Mouse (Mus musculus) neural tube, embryonic 13.5 days (tissue): ENCODE data around the gene Sox30. TPM values are rescaled to one million over a fixed set of nuclear protein-coding genes. Genes with fewer than 3 reads are reported as not detected.

ENCODE experiments used
- ATAC-seq: fragments of 200-750 bp; cut with Nextera tagmentation; 2 replicates; pipeline ENCODE4 v1.8.0; 2017; ENCODE audit warnings: low read depth, mild to moderate bottlenecking, moderate TSS enrichment, moderate library complexity
- H3K27ac ChIP-seq: fragments of 300-500 bp; sonication (generic); replicated peaks from 2 replicates; pipeline ENCODE4 v1.5.1; 2015; ENCODE audit warnings: moderate library complexity, mild to moderate bottlenecking, inconsistent platforms
- H3K27me3 ChIP-seq: fragments of 300-500 bp; sonication (generic); 2 replicates; pipeline ENCODE4 v1.6.1; 2015; ENCODE audit warnings: mild to moderate bottlenecking, inconsistent platforms
- H3K36me3 ChIP-seq: fragments of 300-500 bp; sonication (generic); 2 replicates; pipeline ENCODE4 v1.6.1; 2015; ENCODE audit warnings: mild to moderate bottlenecking, inconsistent platforms
- H3K4me1 ChIP-seq: fragments of 300-500 bp; sonication (generic); replicated peaks from 2 replicates; pipeline ENCODE4 v1.6.1; 2015; ENCODE audit warnings: inconsistent platforms
- H3K4me2 ChIP-seq: fragments of 300-500 bp; sonication (generic); 2 replicates; pipeline ENCODE4 v1.6.1; 2015; ENCODE audit warnings: inconsistent platforms, mild to moderate bottlenecking, moderate library complexity
- H3K4me3 ChIP-seq: fragments of 300-500 bp; sonication (generic); 2 replicates; pipeline ENCODE4 v1.5.1; 2015; ENCODE audit warnings: mild to moderate bottlenecking, inconsistent platforms
- H3K9ac ChIP-seq: fragments of 300-500 bp; sonication (generic); 2 replicates; pipeline ENCODE4 v1.6.1; 2015; ENCODE audit warnings: moderate library complexity, mild to moderate bottlenecking, inconsistent platforms
- H3K9me3 ChIP-seq: fragments of 300-500 bp; sonication (generic); 2 replicates; pipeline ENCODE4 v1.6.1; 2016; ENCODE audit warnings: inconsistent platforms
- WGBS: fragments of 180-500 bp; shearing (Covaris S2); methylation state at CpG from one replicate; pipeline ENCODE4 v1.1.7; 2015; 5-methylcytosine and 5-hydroxymethylcytosine counted together
- polyA plus RNA-seq: library from polyadenylated mRNA; unstranded; fragments of >200 nt; fragmentation: Nextera tagmentation; extraction: Ambion mirVana; gene quantifications from 2 replicates; pipeline ENCODE4 v1.2.1, GENCODE M21; 2015

Gene Sox30
- polyA plus RNA-seq, result 0.12 and 0.14 TPM in 2 replicates

GRCm38 (mm10) chr11:45979946-45980892 lies at the start of gene Sox30:
Gene Sox30 (plus strand): TSS chr11:45980310.
- H3K27ac ChIP-seq, result peak within 1 kb of the TSS; percentile 75
- H3K9ac ChIP-seq, result peak within 1 kb of the TSS; percentile 83
- no peaks in the 10 kb centered on the region for H3K9me3 ChIP-seq
- peak within 1 kb of the TSS; percentile 67 for H3K4me2 ChIP-seq
- H3K27me3 ChIP-seq, result peaks cover 3% of the 10 kb centered on the region; the same call in 1 of the 2 replicates
- H3K36me3 ChIP-seq, result no peaks in the 10 kb centered on the region
- peaks cover 6% of the 10 kb centered on the region for H3K4me1 ChIP-seq
- ATAC-seq, result peak; percentile 99
- 7% methylated on average over 78 of the region's 115 CpGs for WGBS
- H3K4me3 ChIP-seq, result peak within 1 kb of the TSS; percentile 59

DNA sequence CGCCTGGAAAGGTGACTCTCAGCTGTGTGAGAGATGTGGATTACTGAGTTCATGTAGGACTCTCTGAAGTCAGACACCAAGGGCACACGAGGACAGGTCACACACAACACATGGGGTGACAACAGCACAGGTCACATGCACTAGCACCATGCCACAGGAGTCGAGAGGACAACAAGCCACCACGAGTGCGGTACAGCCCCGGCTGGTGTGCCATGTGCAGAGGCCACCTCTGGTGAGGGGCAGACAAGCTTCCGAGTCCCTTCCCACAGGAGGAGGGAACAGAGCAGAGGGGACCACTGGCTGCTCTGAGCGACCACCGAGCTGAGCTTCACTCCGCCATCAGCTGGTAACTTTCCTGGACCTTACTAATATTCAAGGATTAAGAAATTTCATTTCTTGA lies 47.3 kb upstream of the Sox30 start:
- ATAC-seq, result no peak
- Histone ChIP-seq H3K9ac (no peak overlapping the region), H3K36me3 (peaks cover 87% of the 10 kb centered on the region)

DNA sequence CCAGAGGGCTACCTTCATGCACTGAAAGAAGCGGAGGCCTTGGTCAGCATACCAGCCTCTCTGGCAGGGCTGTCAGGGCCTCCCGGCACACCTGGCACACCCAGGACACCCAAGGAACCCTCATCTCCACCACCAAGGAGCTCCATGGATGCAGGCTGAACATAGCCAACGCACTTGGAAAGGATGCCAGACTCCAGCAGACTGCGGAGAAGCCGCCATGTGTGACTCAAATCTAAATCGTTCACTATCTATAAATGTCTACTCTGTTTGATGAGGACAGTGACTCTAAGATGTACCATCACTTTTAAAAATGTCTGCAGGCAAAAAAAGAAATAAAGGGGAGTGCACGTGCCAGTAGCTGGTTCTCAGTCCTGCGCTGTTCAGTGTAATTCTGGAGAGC lies 42.6 kb upstream of the Sox30 start:
- peaks cover 56% of the 10 kb centered on the region for H3K36me3 ChIP-seq
- no peak overlapping the region for H3K9ac ChIP-seq
- no peak for ATAC-seq
- no peaks in the 10 kb centered on the region for H3K9me3 ChIP-seq
- no peak overlapping the region for H3K4me3 ChIP-seq
- peaks cover 9% of the 10 kb centered on the region for H3K4me1 ChIP-seq
- WGBS, result 94% methylated on average over 8 of the region's 8 CpGs
- no peaks in the 10 kb centered on the region for H3K27me3 ChIP-seq
- H3K4me2 ChIP-seq, result no peak overlapping the region
- H3K27ac ChIP-seq, result no peak overlapping the region

More for the DNA sequence above, 47.3 kb upstream of the Sox30 start:
- H3K4me1 ChIP-seq, result no peaks in the 10 kb centered on the region
- no peaks in the 10 kb centered on the region for H3K27me3 ChIP-seq
- H3K27ac ChIP-seq, result no peak overlapping the region
- WGBS, result 89% methylated on average over 10 of the region's 10 CpGs
- no peak overlapping the region for H3K4me2 ChIP-seq
- no peaks in the 10 kb centered on the region for H3K9me3 ChIP-seq
- no peak overlapping the region for H3K4me3 ChIP-seq

DNA sequence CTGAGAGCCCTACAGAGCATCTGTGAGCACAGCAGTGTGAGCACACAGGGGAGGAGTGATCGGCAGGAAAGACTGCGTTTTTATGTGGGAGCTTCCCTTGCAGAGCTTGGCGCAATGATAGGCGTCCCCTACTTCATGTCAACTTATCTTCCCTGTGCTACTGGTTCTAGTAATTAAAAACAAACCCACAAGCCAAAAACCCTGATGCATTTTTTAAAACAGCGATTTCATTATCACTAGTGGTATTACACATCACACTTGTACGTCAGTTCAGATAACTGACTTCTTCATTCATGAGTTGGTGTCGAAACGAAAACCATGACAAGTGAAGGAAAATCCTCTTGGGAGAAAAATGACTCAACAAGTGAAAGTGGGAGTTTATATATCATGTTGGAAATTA lies 41.2 kb upstream of the Sox30 start:
- WGBS, result 90% methylated on average over 8 of the region's 8 CpGs
- Histone ChIP-seq H3K27ac (no peak overlapping the region), H3K4me3 (no peak overlapping the region), H3K9me3 (no peaks in the 10 kb centered on the region), H3K36me3 (peaks cover 42% of the 10 kb centered on the region), H3K9ac (no peak overlapping the region), H3K4me1 (peaks cover 23% of the 10 kb centered on the region), H3K4me2 (no peak overlapping the region), H3K27me3 (no peaks in the 10 kb centered on the region)
- no peak for ATAC-seq

- Histone ChIP-seq H3K4me3 (no peak overlapping the region), H3K4me1 (peaks cover 23% of the 10 kb centered on the region), H3K9ac (no peak overlapping the region), H3K36me3 (peaks cover 9% of the 10 kb centered on the region), H3K9me3 (no peaks in the 10 kb centered on the region), H3K27me3 (no peaks in the 10 kb centered on the region), H3K4me2 (peak overlapping the region; percentile 76; the same call in 1 of the 2 replicates), H3K27ac (no peak overlapping the region)
- no peak for ATAC-seq
- 86% methylated on average over 7 of the region's 7 CpGs for WGBS
Observed at GRCm38 (mm10) chr11:45942281-45942680, 37.8 kb upstream of the Sox30 start.

DNA sequence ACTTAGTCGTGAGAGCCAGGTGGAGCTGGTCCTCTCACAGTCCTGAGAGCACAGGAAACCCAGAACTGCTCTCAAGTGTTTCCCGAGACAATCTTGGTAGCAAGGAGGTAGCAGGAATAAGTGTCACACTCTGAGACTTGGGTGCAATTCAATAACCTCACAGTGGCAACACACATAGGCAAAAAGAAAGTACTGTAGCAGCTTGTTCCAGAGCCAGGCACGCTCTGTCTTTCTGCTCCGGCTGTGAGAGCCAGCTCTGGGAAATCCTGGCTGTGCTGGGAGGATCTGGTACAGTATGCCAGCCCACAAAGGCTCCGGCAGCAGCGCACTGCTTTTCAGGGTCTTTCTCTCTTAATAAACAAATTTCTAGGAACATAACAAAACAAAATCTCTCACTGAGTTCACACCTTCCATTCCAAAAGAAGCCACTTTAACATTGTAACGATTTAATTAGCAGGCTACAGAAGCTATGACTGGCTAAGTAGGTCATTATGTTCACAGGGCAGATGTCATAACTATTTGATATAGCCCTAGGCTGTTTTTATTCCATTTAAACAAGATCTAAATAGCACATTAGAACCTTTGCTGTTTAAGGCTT lies 36.9 kb upstream of the Sox30 start:
- H3K36me3 ChIP-seq, result peaks cover 9% of the 10 kb centered on the region
- ATAC-seq, result no peak
- WGBS, result 54% methylated on average over 7 of the region's 7 CpGs
- peak overlapping the region; percentile 76 for H3K4me2 ChIP-seq
- H3K9me3 ChIP-seq, result no peaks in the 10 kb centered on the region
- H3K9ac ChIP-seq, result peak overlapping the region; percentile 82
- H3K27ac ChIP-seq, result peak overlapping the region; percentile 78
- peaks cover 23% of the 10 kb centered on the region for H3K4me1 ChIP-seq
- no peaks in the 10 kb centered on the region for H3K27me3 ChIP-seq
- peak overlapping the region; percentile 60 for H3K4me3 ChIP-seq

DNA sequence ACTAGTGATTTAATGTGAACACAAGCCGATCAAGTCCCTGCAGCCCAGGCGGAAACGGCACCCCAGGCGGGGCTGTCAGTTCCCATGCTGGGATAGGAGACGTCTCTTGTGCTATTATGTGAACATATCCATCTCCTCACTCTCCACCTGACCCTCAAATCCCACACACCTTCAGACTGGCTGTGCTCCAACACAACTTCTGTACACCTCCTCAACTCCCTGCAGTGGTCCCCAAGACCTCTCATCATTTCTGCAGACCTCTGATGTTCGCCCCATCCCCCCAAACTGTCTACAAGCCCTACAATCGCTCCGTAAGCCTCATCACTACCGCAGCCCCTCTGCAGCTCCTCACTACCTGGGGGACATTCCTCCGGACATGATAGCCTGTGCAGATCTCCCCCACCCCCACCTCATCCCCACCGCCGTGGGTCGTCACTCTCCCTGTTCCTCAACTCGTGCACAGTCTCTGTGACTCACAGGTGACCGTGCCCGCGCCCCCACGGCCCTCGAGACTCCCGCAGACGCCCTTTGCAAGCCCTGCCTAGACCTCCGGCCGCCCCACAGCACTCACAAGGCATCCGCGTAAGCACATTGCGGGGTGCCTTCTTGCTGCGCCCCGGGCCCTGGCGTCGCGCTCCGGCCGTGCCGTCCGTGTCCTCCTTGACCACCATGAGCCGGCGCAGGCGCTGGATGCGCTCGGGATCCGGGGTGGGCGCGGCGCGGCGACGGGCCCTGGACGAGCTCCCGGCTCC lies 36.0 kb upstream of the Sox30 start:
- Histone ChIP-seq H3K4me2 (peak overlapping the region; percentile 76), H3K4me3 (peak overlapping the region; percentile 60), H3K4me1 (peaks cover 23% of the 10 kb centered on the region), H3K27me3 (no peaks in the 10 kb centered on the region), H3K27ac (peak overlapping the region; percentile 78), H3K36me3 (peaks cover 12% of the 10 kb centered on the region), H3K9me3 (no peaks in the 10 kb centered on the region), H3K9ac (peak overlapping the region; percentile 82)
- peak; percentile 73 for ATAC-seq
- under 1% methylated on average over 49 of the region's 49 CpGs for WGBS

DNA sequence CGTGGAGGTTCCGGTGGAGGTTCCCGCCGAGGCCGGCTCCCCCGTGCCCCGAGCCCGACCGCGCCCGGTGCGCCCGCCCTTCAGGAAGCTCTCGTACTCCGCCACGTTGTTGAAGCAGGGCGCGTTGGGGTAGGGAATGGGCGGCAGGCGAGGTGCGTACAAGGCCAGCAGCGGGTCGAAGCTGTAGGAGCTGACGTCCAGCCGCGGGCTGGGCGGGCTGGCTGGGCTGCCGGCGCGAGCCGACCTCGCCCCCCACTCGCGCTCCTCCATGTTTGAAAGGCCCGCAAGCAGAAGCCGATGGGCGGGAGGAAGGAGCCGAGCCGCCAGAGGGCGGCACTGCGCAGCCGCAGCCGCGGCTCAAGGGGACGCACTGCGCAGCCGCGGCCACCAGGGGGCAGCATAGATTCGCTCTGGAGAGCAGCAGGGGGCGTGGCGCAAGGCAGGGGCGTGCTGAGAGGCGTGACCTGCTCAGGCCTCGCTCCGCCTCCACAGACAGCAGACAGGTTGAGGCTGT lies 35.4 kb upstream of the Sox30 start, which contains the start of gene Lsm11:
Lsm11 (minus strand) TSS at position 293 of the 514 bp plus-strand sequence.
- ATAC-seq, result peak; percentile 86
- Histone ChIP-seq H3K27ac (peak within 1 kb of the TSS; percentile 78), H3K4me1 (peaks cover 23% of the 10 kb centered on the region), H3K9me3 (no peaks in the 10 kb centered on the region), H3K27me3 (no peaks in the 10 kb centered on the region), H3K4me2 (peak within 1 kb of the TSS; percentile 76), H3K4me3 (peak within 1 kb of the TSS; percentile 60), H3K36me3 (peaks cover 17% of the 10 kb centered on the region), H3K9ac (peak within 1 kb of the TSS; percentile 82)
- WGBS, result under 1% methylated on average over 54 of the region's 55 CpGs

DNA sequence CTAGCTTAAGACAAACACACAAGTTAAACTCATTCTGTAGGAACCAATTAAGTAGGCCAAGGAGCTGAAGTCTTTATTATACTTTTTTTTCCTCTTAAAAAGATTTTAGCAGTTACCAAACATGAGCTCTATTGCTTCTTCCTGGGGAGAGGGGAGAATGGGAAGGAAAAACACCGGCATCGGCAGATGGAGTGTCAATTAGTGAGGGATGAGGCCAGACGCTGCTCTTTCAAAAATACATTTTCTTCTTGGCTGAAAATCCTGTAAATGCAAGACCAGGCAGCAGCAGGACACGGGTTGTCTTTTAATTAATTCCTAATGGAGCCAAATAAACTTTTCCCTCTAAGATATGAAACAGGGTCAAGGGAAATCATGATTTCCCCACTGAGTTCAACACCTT lies 33.3 kb upstream of the Sox30 start:
- no peak overlapping the region for H3K4me3 ChIP-seq
- H3K9me3 ChIP-seq, result no peaks in the 10 kb centered on the region
- peaks cover 17% of the 10 kb centered on the region for H3K4me1 ChIP-seq
- H3K27me3 ChIP-seq, result no peaks in the 10 kb centered on the region
- ATAC-seq, result no peak
- H3K9ac ChIP-seq, result no peak overlapping the region
- 86% methylated on average over 4 of the region's 4 CpGs for WGBS
- no peak overlapping the region for H3K4me2 ChIP-seq
- H3K27ac ChIP-seq, result no peak overlapping the region
- peaks cover 36% of the 10 kb centered on the region for H3K36me3 ChIP-seq

DNA sequence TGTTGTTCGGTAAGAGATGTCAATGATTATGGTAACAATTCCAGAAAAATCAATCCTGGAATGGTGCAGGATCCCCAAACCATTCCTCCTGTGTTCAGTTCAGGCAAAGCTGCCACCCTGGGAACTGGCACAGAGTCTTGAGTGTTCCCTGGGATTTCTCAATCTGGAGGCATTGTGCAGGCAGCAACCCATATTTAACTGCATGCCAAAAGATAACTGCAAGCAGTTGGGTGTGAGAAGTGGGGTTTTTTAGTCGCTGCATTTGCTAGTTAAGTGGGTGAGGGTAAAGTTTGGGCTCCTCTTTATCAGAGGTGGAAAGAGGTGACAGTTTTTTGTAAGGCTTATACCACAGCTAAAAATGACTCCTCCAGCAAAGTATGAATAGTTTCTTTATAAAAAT lies 32.6 kb upstream of the Sox30 start:
- Histone ChIP-seq H3K9me3 (no peaks in the 10 kb centered on the region), H3K4me1 (peaks cover 13% of the 10 kb centered on the region), H3K4me3 (no peak overlapping the region), H3K4me2 (no peak overlapping the region), H3K27ac (no peak overlapping the region), H3K9ac (no peak overlapping the region), H3K36me3 (peaks cover 43% of the 10 kb centered on the region), H3K27me3 (no peaks in the 10 kb centered on the region)
- ATAC-seq, result no peak
- 85% methylated on average over 2 of the region's 2 CpGs for WGBS

- no peaks in the 10 kb centered on the region for H3K9me3 ChIP-seq
- peak within 1 kb of the TSS; percentile 70 for H3K9ac ChIP-seq
- no peaks in the 10 kb centered on the region for H3K27me3 ChIP-seq
- peak within 1 kb of the TSS; percentile 79 for H3K27ac ChIP-seq
- peak within 1 kb of the TSS; percentile 60 for H3K4me2 ChIP-seq
- ATAC-seq, result peak; percentile 99
- H3K4me1 ChIP-seq, result peaks cover 6% of the 10 kb centered on the region
- peaks cover 28% of the 10 kb centered on the region for H3K36me3 ChIP-seq
- WGBS, result under 1% methylated on average over 32 of the region's 32 CpGs
- peak within 1 kb of the TSS; percentile 65 for H3K4me3 ChIP-seq
Observed at GRCm38 (mm10) chr11:45955127-45955627, 24.9 kb upstream of the Sox30 start, which contains the start of gene Thg1l. Gene Thg1l (minus strand): TSS chr11:45955494.
